Mouse (Mus musculus): ENCODE measurements around the gene Psmd9. TPM values are rescaled to one million over a fixed set of nuclear protein-coding genes. Genes with fewer than 3 reads are reported as not detected.

Psmd9 gene
- polyA plus RNA-seq, 1 experiment, result 28.4 TPM

GRCm38 (mm10) chr5:123143251-123143970 is 25.8 kb upstream of the Psmd9 start:
- WGBS, result under 1% methylated on average over 24 of the region's 24 CpGs
- Histone ChIP-seq H3K27ac (ENCODE audit: insufficient read depth, low read length) (peak overlapping the region; percentile 37; the same call in 1 of the 2 replicates), H3K4me1 (ENCODE audit: control insufficient read depth, insufficient read depth, low read length) (peaks cover 15% of the 10 kb centered on the region), H3K27me3 (ENCODE audit: control insufficient read depth, insufficient read depth, low read length) (no peaks in the 10 kb centered on the region), H3K4me3 (replicated peaks; ENCODE audit: insufficient read depth, low read depth, low read length) (peak overlapping the region; percentile 84)
- DNase-seq, result peak; percentile 53 to 59
- no peak for TF ChIP-seq CTCF (IDR thresholded peaks at IDR 0.05; ENCODE audit: borderline replicate concordance, insufficient read depth, low read depth, low read length)
- TF ChIP-seq POLR2A (IDR thresholded peaks at IDR 0.05; ENCODE audit: borderline replicate concordance, insufficient read depth, low read length), result no peak

GRCm38 (mm10) chr5:123143971-123144745 is 25.1 kb upstream of the Psmd9 start:
- no peak for TF ChIP-seq POLR2A (IDR thresholded peaks at IDR 0.05; ENCODE audit: borderline replicate concordance, insufficient read depth, low read length)
- no peak for TF ChIP-seq CTCF (IDR thresholded peaks at IDR 0.05; ENCODE audit: borderline replicate concordance, insufficient read depth, low read depth, low read length)
- WGBS, result 3% methylated on average over 17 of the region's 17 CpGs
- no peak overlapping the region; the same call in 1 of the 2 replicates for H3K27ac ChIP-seq (ENCODE audit: insufficient read depth, low read length)
- no peaks in the 10 kb centered on the region for H3K27me3 ChIP-seq (ENCODE audit: control insufficient read depth, insufficient read depth, low read length)
- peak overlapping the region; percentile 64 for H3K4me3 ChIP-seq (replicated peaks; ENCODE audit: insufficient read depth, low read depth, low read length)
- peaks cover 22% of the 10 kb centered on the region for H3K4me1 ChIP-seq (ENCODE audit: control insufficient read depth, insufficient read depth, low read length)
- DNase-seq, result peak; percentile 36 to 46

GRCm38 (mm10) chr5:123144746-123145590 is 24.2 kb upstream of the Psmd9 start:
- 33% methylated on average over 20 of the region's 20 CpGs for WGBS
- no peaks in the 10 kb centered on the region for H3K27me3 ChIP-seq (ENCODE audit: control insufficient read depth, insufficient read depth, low read length)
- no peak overlapping the region for H3K27ac ChIP-seq (ENCODE audit: insufficient read depth, low read length)
- peaks cover 26% of the 10 kb centered on the region for H3K4me1 ChIP-seq (ENCODE audit: control insufficient read depth, insufficient read depth, low read length)
- peak in 1 of 2 experiments; percentile 35 for DNase-seq
- TF ChIP-seq POLR2A (IDR thresholded peaks at IDR 0.05; ENCODE audit: borderline replicate concordance, insufficient read depth, low read length), result no peak
- TF ChIP-seq CTCF (IDR thresholded peaks at IDR 0.05; ENCODE audit: borderline replicate concordance, insufficient read depth, low read depth, low read length), result no peak
- H3K4me3 ChIP-seq (replicated peaks; ENCODE audit: insufficient read depth, low read depth, low read length), result peak overlapping the region; percentile 64

GRCm38 (mm10) chr5:123146357-123146756 is 22.9 kb upstream of the Psmd9 start:
- 75% methylated on average over 11 of the region's 11 CpGs for WGBS
- Histone ChIP-seq H3K4me3 (replicated peaks; ENCODE audit: insufficient read depth, low read depth, low read length) (no peak overlapping the region), H3K27me3 (ENCODE audit: control insufficient read depth, insufficient read depth, low read length) (no peaks in the 10 kb centered on the region), H3K27ac (ENCODE audit: insufficient read depth, low read length) (no peak overlapping the region), H3K4me1 (ENCODE audit: control insufficient read depth, insufficient read depth, low read length) (peaks cover 26% of the 10 kb centered on the region)
- DNase-seq, result no peak
- TF ChIP-seq CTCF (IDR thresholded peaks at IDR 0.05; ENCODE audit: borderline replicate concordance, insufficient read depth, low read depth, low read length) (no peak), POLR2A (IDR thresholded peaks at IDR 0.05; ENCODE audit: borderline replicate concordance, insufficient read depth, low read length) (no peak)

GRCm38 (mm10) chr5:123147569-123147968 is 21.6 kb upstream of the Psmd9 start:
- peak in 1 of 2 experiments; percentile 42 for DNase-seq
- Histone ChIP-seq H3K27me3 (ENCODE audit: control insufficient read depth, insufficient read depth, low read length) (no peaks in the 10 kb centered on the region), H3K4me1 (ENCODE audit: control insufficient read depth, insufficient read depth, low read length) (peaks cover 26% of the 10 kb centered on the region), H3K4me3 (replicated peaks; ENCODE audit: insufficient read depth, low read depth, low read length) (no peak overlapping the region), H3K27ac (ENCODE audit: insufficient read depth, low read length) (no peak overlapping the region)
- WGBS, result 47% methylated on average over 17 of the region's 17 CpGs
- TF ChIP-seq CTCF (IDR thresholded peaks at IDR 0.05; ENCODE audit: borderline replicate concordance, insufficient read depth, low read depth, low read length), result no peak
- no peak for TF ChIP-seq POLR2A (IDR thresholded peaks at IDR 0.05; ENCODE audit: borderline replicate concordance, insufficient read depth, low read length)

GRCm38 (mm10) chr5:123148073-123148722 is 21.0 kb upstream of the Psmd9 start:
- Histone ChIP-seq H3K4me1 (ENCODE audit: control insufficient read depth, insufficient read depth, low read length) (peaks cover 26% of the 10 kb centered on the region), H3K27ac (ENCODE audit: insufficient read depth, low read length) (peak overlapping the region; percentile 8), H3K27me3 (ENCODE audit: control insufficient read depth, insufficient read depth, low read length) (no peaks in the 10 kb centered on the region), H3K4me3 (replicated peaks; ENCODE audit: insufficient read depth, low read depth, low read length) (no peak overlapping the region)
- 16% methylated on average over 24 of the region's 25 CpGs for WGBS
- no peak for TF ChIP-seq POLR2A (IDR thresholded peaks at IDR 0.05; ENCODE audit: borderline replicate concordance, insufficient read depth, low read length)
- no peak for TF ChIP-seq CTCF (IDR thresholded peaks at IDR 0.05; ENCODE audit: borderline replicate concordance, insufficient read depth, low read depth, low read length)
- peak in 1 of 2 experiments; percentile 52 for DNase-seq

Data from cerebellum, adult 2 months (tissue).